Mouse (Mus musculus): ENCODE measurements around the gene Dzip1l. TPM values are rescaled to one million over a fixed set of nuclear protein-coding genes. Genes with fewer than 3 reads are reported as not detected.

Gene Dzip1l
- polyA plus RNA-seq, 1 experiment from 2014 or later, result 14.5 TPM

DNA sequence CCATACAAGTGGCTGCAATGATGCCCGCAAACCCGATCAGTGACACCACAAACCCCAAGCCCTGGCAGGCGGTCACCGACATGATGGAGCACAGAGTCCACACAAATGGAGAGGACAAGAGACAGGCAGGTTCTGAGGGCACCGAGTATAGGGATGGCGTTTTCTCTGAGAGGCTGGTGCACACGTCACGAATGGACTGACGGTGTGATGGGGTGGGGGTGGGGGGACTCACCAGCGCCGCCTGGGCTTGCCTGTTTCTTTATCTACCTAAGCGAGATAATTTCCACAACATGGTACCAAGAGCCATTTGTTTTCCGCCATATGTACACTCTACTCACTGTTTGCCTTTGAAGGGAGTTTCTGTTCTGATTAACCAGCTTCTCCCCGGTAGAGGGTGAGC lies 87.8 kb downstream of the Dzip1l start, which contains the start of gene Cldn18:
Gene Cldn18, minus strand, starts transcription at position 134 of the 400 bp plus-strand sequence.
- ATAC-seq (ENCODE audit: low FRiP score) (no peak), DNase-seq (ENCODE audit: low spot score) (no peak)
- WGBS, result 91% methylated on average over 14 of the region's 14 CpGs
- H3K4me2 ChIP-seq (replicated peaks; ENCODE audit: low read depth, low read length), result no peak within 1 kb of the TSS
- H3K36me3 ChIP-seq (ENCODE audit: control insufficient read depth, insufficient read depth, low read length), result no peaks in the 10 kb centered on the region
- H3K4me1 ChIP-seq (replicated peaks; ENCODE audit: control insufficient read depth, insufficient read depth, low read length), result no peaks in the 10 kb centered on the region
- H3K9me3 ChIP-seq (ENCODE audit: control insufficient read depth, low read length), result no peaks in the 10 kb centered on the region
- no peak within 1 kb of the TSS for H3K9ac ChIP-seq (ENCODE audit: low read depth, low read length)
- no peaks in the 10 kb centered on the region for H3K27me3 ChIP-seq (ENCODE audit: control insufficient read depth, insufficient read depth, low read length)
- H3K27ac ChIP-seq (ENCODE audit: low read depth, low read length), result no peak within 1 kb of the TSS
- H3K4me3 ChIP-seq (ENCODE audit: low read depth, low read length), result no peak within 1 kb of the TSS

Other genes starting within 250 kb of the Dzip1l start
- gene Mras, start 192.1 kb upstream of the Dzip1l start, polyA plus RNA-seq (2014; fragmentation: Nextera tagmentation; extraction: Ambion mirVana), result 20.7 and 22.9 TPM in 2 replicates
- 0.90 and 1.4 TPM in 2 replicates for gene Nme9, start 178.0 kb upstream of the Dzip1l start, polyA plus RNA-seq (2014; fragmentation: Nextera tagmentation; extraction: Ambion mirVana)
- 41.3 and 46.4 TPM in 2 replicates for gene Armc8, start 60.6 kb upstream of the Dzip1l start, polyA plus RNA-seq (2014; fragmentation: Nextera tagmentation; extraction: Ambion mirVana)
- 27.2 and 31.8 TPM in 2 replicates for gene Dbr1, start 53.7 kb upstream of the Dzip1l start, polyA plus RNA-seq (2014; fragmentation: Nextera tagmentation; extraction: Ambion mirVana)
- not detected in 2 replicates for gene A4gnt, start 17.0 kb upstream of the Dzip1l start, polyA plus RNA-seq (2014; fragmentation: Nextera tagmentation; extraction: Ambion mirVana)
- not detected in 2 replicates for gene Cldn18, start 87.8 kb downstream of the Dzip1l start, polyA plus RNA-seq (2014; fragmentation: Nextera tagmentation; extraction: Ambion mirVana)
- gene Sox14, start 246.7 kb downstream of the Dzip1l start, polyA plus RNA-seq (2014; fragmentation: Nextera tagmentation; extraction: Ambion mirVana), result 4.4 and 6.6 TPM in 2 replicates